Mouse (Mus musculus) adrenal gland, postnatal 0 days (tissue): ENCODE results near the gene Nacad. TPM values are rescaled to one million over a fixed set of nuclear protein-coding genes. Genes with fewer than 3 reads are reported as not detected.

Experiments
- polyA plus RNA-seq: library from polyadenylated mRNA; unstranded; fragments of >200 nt; fragmentation: Nextera tagmentation; extraction: Ambion mirVana; gene quantifications from 2 replicates; pipeline ENCODE4 v1.2.1, GENCODE M21; 2015

Nacad gene
- 10.3 and 27.2 TPM in 2 replicates for polyA plus RNA-seq

GRCm38 (mm10) chr11:6605491-6606399, at the start of gene Nacad:
Nacad (minus strand) TSS chr11:6606053.

DNA sequence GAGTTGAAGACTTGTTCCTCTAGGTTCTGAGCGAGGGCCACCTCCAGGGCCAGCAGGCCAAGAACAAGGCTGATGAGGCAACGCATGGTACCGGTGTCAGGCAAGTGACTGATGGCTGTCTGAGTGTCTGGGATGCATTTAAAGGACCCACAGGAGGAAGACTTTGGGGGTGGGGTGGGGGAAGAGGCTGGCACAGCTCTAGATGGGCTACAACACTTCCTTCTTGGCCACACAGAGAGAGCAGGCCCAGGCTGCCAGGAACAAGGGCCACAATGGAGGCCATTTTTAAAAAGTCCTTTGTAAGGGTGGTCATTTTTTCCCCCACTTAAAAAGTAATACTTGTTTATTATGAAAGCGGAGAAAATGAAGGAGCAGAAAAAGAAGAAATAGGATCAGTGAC, 32.7 kb upstream of the Nacad start, which contains the start of gene Wap:
Gene Wap, minus strand, starts transcription at position 101 of the 400 bp plus-strand sequence.

GRCm38 (mm10) chr11:6625478-6626387, 19.9 kb upstream of the Nacad start, which contains the start of gene Tbrg4:
Tbrg4 (minus strand) TSS chr11:6626067.

Other genes starting within 250 kb of the Nacad start
- gene Zmiz2, start 217.0 kb downstream of the Nacad start, polyA plus RNA-seq: 6.6 and 9.3 TPM in 2 replicates
- 5,985 and 7,192 TPM in 2 replicates for gene Ppia, start 190.6 kb downstream of the Nacad start, polyA plus RNA-seq
- gene H2afv, start 161.6 kb downstream of the Nacad start, polyA plus RNA-seq: 261 and 304 TPM in 2 replicates
- gene Purb, start 130.1 kb downstream of the Nacad start, polyA plus RNA-seq: 10.9 and 13.8 TPM in 2 replicates
- 1.7 and 1.8 TPM in 2 replicates for gene Myo1g, start 85.1 kb downstream of the Nacad start, polyA plus RNA-seq
- 52.5 and 56.5 TPM in 2 replicates for gene Ccm2, start 59.2 kb downstream of the Nacad start, polyA plus RNA-seq
- gene Tbrg4, start 20.0 kb upstream of the Nacad start, polyA plus RNA-seq: 15.0 and 23.2 TPM in 2 replicates
- not detected in 2 replicates for gene Wap, start 32.6 kb upstream of the Nacad start, polyA plus RNA-seq
- gene Ramp3, start 52.5 kb upstream of the Nacad start, polyA plus RNA-seq: 16.0 and 17.1 TPM in 2 replicates
- gene Gm11983, start 231.6 kb upstream of the Nacad start, polyA plus RNA-seq: not detected in 2 replicates